Mouse (Mus musculus) forelimb bud, embryonic 11.5 days (tissue): ENCODE data around the gene Sox1.

Source experiments
- DNase-seq: peaks from one replicate; pipeline ENCODE4 v3.0.0-alpha.2; 2012; ENCODE audit warnings: low read depth, low spot score

Sox1 gene

DNA sequence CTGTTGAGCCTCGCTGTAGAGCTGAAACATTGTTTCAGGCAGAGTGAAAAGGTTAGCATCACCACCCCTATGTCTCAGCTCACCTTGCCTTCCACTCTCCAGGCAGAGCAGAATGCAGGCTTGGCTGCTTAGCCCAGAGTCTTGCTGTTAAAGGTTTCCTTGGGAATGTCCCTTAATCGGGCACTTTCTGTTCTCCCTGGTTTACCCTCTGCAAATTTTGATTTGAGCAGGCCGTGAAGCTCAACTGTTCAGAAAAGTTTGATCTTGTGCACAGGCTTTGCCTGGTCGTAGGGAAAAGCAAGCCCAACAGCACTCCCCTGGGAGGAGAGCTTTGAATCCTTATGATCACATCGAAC, 6.0 kb upstream of the Sox1 start:
- DNase-seq, result no peak

DNA sequence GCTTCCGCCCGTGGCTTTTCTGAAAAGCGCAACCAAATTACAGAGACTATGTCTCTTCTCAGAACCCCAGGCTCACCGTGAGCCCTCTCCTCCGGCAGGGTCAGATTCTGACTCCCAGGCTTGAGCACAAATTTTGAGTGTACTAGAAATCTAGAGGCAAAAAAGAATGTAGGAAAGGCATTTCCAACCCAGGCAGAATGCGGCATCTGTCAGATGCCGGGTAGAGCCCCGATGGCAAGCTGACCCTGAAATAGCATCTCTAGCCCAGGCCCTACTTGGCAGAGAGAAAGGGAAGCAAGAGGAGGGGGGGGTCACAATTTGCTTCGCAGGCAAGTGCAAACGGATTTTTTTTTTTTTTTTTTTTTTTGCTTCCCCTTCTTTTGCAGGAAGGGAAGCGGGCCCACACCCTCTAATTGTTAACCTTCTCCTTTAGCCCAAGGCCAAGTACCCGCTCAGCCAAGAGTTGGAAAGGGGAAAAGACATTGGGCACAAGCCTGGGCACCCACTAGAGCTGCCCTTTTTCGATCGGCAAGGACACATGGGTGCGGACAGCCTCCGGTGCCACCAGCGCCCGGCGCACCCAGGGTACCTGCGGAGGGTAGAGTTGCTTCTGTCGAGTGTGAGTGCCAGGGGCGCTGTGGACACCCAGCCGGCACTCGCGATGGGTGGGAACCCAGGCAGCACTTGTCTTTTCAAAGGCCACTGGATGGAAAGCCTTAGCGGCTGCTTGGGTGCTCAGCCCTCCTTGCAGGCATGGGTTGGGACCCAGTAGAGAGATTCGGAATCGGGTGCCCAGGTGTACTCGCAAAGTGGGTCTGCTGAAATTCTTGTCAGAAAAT, 5.1 kb upstream of the Sox1 start:
- no peak for DNase-seq

DNA sequence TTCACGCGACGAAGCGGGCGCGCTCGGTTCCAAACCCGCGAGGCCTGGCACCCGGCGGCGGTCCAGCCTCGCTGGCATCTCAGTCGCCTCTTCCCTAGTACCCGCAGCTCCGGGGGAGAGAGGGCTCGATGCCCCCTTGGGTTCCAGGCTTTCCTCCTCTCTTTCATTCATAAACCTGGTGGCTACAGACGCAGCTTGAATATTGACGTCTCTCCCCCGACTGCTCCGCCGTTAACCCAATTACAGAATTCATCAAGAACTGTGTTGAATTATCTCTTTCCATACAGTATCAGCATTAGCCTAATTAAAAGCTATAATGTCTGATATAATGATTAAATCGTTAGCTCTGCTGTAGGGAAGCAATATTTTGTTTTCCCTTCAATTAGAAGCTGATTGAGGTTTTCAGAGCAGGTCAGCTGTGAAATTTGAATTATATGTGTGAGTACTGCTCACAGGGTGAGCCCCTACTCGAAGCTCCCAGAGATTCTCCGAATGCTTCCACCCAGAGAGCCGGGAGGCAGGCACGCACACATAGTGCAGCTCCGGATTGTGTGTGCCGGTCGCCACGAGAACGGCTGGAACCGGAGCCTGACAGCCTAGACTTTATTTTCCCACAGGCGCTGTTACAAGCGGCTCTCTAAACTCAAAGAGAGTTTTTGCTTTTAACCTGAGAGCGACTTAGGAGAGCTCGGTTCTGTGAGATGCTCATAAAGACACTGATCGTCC, 4.3 kb upstream of the Sox1 start:
- no peak for DNase-seq

DNA sequence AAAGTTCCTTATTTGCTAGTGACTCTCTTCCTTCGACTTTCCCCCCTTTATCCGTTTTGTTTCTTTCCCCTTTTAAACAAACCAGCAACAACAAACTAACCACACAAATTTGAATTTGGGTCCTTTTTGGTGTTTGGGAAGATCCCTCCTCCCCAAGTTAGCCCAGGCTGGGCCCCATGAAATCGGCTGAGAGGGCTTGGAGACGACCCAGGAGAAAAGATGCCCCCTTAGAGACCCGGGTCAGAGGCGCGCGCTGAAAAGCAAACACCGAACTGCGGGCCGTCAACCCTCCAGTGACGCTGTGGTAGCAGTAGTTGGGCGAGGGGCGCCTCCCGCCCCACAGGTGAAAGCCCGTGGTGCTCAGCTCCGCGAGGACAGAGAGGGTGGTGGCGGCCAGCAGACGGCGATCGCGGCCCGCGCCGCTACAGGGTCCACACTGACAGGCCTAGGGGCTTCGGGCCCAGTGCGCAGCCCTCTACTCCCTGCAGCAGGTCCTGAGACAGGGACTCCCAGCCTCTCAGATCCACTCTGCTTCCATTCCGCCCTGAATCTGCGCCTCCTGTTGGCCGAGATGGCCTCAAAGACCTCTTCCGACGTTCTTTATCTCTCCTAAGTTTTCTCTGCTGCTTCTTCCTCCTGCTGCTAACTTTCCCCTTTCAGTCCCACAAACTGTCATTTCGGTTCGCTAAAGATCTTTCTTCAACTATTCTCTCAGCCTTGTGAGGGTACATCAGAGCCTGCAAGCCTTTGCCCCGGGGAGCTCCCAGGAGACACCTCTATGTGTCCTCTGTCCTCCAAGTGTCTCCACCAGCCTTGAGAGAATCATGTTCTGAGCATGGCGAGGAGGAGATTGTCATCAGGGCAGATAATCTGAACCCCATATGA, 3.5 kb upstream of the Sox1 start:
- DNase-seq, result no peak

DNA sequence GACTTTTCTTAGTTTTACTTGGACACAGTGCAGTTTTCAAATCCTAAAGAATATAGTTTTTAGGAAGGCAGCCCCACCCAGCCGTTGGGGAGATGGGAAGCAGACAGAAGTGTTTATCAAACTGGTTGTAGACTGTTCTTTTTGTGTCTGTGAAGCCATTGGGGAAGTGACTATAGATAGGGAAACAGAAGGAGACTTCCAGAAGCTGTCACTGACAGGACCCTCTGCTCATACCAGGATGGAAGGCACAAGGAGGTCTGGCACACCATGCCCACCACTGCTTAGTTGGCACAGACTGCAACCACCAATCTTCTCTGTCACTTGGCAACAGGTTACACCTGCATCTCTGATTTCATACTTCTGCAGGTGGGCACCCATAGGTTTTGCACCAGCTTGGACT, 2.3 kb upstream of the Sox1 start:
- no peak for DNase-seq

DNA sequence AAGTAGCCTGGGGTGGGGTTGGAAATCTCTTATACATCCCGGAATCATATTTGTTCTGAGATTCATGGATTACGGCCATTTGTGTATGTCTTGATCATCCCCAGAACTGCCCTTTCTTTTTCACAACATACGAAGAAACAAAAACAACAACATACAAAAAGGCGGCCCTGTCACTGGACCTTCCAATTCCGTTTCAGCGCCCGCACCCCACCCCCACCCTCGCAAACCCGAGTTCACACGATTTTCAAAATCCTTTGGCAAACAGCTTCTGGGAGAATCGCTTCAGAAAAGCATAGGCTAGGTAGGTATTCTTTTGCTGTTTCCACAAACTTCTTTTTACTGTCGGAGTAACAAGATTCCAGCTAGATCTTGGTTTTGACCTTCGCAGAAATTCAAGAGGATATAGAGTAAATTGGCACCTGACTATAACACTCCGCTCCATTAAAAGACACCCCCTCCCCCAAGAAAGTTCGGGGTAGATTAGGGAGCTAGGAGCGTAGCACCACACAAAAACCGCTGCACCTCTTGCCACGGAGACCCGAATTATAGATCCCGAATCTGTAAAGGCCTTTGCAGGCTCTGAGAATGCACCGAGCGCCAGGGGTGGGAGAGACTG, 602 bp upstream of the Sox1 start:
- no peak for DNase-seq

DNA sequence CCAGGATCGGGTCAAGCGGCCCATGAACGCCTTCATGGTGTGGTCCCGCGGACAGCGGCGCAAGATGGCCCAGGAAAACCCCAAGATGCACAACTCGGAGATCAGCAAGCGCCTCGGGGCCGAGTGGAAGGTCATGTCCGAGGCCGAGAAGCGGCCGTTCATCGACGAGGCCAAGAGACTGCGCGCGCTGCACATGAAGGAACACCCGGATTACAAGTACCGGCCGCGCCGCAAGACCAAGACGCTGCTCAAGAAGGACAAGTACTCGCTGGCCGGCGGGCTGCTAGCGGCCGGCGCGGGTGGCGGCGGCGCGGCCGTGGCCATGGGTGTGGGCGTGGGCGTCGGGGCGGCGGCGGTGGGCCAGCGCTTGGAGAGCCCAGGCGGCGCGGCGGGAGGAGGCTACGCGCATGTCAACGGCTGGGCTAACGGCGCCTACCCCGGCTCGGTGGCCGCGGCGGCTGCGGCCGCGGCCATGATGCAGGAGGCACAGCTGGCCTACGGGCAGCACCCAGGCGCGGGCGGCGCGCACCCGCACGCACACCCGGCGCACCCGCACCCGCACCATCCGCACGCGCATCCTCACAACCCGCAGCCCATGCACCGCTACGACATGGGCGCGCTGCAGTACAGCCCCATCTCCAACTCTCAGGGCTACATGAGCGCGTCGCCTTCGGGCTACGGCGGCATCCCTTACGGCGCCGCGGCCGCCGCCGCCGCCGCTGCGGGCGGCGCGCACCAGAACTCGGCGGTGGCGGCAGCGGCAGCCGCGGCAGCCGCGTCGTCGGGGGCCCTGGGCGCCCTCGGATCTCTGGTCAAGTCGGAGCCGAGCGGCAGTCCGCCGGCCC, 1.6 kb downstream of the Sox1 start:
- DNase-seq, result no peak

DNA sequence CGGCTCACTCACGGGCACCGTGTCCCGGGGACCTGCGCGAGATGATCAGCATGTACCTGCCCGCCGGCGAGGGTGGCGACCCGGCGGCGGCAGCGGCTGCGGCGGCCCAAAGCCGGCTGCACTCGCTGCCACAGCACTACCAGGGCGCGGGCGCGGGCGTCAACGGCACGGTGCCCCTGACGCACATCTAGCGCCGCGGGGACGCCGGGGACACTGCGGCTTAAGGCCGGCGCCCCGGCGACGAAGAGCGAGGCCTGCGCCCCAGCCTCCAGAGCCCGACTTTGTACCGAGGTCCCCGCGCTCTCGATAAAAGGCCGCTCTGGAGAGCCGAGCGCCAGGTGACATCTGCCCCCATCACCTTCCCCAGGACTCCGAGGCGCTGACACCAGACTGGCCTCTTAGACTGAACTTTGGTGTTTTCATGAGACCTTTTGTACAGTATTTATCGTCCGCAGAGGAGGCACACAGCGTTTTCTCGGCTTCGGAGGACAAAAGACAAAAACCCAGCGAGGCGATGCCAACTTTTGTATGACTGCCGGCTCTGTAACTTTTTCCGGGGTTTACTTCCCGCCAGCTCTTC, 2.3 kb downstream of the Sox1 start:
- no peak for DNase-seq

DNA sequence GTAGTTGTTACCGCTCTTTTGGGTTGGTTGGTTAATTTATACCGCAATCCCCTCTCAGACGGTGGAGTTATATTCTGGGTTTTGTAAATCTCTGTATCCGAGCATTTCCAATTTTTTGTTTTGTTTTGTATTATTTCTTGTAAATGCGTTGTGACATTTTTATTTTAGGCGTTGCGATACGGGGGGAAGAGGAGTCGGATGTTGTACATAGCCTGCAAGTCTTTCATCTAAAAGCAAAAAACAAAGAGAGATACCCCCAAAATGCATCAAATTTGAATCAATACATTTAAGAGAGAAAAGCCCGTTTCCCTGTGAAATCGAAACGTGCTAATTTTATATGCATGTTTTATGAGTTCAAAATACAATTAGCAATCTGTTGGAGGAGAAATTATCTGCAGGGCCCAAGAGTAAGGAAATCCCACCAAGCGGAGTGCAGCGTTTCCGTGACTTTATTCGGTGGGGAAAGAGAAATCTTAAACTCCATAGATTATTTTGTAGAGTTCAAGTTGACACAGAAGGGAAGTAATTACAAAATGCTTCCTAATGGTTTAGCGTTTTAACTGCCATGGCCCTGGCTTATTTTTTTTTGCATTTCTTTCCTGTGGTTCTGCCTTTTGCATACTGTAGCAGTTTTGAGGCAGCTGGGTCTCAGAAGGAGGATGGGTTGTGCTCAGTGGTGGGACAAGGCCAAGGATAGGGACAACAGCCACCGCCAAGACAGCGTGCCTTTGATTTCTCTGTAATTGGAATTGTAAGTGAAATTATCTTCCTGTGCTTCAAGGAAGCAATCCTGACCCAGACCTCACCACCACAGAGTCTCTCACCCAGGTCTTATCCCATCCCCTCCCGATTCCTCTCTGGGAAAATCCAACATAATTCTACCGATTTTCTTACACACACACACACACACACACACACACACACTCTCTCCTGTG, 3.2 kb downstream of the Sox1 start:
- no peak for DNase-seq

DNA sequence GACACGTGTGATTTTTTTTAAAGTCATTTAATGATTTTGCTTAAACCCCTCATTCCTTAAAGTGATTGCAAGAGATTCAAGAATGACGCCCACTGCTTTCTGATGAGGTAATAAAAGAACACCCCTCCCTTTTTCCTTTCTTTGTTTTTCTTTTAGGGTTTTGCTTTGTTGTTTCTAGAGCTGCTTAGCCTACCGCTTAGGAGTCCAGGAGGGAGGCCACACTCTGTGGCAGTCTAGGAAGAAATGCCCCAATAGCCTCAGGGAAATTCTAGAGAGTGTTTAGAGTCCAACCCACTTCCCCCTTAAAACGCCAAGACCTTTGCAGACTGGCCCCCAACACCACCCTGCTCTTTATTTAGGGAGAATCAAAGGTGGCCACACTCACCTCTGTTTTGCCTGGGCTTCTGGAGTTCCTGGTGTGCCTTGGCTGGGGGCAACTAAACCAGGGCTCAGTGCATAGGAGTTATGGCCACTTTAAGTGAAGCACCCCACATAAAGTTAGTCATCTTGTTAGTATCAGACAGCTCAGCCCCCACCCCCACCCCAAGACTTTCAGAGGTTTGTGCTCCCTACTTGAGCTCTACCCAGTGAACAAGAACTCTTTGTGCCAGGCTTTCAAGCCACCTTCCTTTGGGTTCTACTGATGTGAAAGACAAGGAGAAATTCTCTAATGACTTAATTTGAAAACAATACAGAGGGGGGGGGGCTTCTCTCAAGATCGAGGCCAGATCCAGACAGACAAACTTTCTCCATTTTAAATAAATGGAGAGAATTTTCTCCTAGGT, 4.5 kb downstream of the Sox1 start:
- DNase-seq, result no peak

DNA sequence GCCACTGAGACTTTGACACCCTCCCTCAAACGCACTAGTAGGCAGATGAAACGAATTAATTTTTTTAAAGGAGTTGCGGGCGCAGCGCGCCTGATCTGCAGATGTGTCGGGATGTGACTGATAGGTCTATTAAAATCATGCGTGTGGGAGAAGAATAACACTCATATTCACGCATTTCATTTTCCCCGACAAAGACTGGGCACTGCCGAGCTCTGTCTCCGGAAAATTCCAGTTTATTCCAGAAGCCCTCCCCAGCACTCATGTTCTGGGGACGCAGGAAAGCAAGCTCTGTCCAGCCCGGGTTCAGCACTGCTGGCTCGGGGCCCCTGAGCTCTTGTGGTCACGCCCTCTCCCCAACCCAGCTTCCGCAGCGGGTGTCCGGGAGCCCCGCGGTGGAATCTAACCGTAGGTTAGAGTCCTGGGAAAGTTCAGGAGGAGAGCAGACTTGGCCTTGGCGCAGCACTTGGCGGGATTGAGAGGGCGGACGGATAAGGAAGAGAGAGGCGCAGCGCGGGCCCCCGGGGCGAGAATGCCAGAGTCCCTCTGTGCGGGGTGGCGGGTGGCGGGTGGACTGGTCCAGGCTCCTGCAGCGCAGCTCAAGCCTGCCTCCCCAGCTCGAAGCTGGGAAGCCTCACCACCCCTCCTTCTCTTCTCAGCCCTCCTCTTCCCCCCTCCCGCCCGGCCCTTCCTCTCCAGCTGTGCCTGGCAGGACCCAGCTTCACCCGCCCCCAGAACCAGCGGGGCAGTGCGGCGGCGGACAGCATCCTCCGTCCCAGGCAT, 5.7 kb downstream of the Sox1 start:
- DNase-seq, result no peak

DNA sequence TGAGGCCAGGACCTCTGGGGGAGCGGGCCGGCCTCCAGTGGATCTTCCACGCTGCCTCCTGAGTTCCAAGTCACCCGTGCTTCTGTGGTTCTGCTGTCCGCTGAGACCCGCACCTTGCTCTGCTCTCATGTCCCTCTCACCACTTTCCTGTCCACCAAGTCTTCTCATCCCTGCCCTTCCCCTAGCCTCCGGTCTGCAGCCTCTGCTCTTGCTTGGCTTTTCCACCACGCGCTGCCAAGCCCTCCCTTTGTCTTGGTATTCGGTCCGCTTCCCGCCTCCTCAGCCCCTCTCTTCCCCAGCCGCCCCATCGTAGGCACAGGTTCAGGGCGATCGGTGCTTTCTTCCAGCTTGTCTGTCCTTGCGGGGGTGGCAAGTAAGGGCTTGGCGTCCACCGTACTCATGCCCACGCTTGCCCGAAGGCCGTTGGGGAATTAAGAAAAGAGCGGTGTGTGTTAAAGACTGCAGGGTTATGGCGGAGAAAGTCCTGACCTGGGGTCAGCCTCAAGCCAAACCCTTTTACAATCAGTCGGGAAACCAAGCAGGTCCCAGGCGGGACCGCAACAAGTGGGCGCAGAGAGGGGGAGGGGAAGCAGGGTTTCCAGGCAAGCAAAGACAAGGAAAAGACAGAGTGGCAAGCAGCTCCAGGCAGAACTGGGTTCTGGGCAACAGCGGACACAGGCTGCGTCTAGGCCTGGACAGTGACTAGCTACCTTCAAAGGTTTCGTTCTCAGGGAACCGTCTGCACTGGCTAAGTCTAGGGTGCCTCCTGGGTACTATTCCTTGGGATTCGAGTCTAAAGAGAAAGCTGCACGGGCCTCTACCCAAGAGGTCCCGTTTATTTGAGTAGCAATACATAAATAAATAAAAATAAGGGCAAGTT, 6.5 kb downstream of the Sox1 start:
- DNase-seq, result no peak

DNA sequence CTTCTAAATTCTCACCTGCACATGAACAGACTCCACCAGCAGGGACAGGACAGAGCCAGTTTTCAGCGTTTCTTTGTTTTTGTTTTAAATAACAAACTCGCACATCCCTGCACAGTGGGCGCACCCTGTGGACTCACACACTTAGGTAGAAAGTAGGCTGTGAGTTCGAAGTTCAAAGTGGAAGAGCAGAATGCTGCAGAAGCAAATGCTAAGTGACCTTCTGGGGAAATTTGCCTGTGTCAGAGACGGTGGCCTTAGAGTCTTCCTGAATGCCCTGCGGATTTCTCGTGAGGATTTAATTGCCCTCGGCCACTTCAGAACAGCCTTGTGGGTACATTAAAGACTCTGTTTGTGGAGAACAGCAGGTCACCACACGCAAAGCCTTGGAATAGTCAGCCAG, 7.6 kb downstream of the Sox1 start:
- no peak for DNase-seq

DNA sequence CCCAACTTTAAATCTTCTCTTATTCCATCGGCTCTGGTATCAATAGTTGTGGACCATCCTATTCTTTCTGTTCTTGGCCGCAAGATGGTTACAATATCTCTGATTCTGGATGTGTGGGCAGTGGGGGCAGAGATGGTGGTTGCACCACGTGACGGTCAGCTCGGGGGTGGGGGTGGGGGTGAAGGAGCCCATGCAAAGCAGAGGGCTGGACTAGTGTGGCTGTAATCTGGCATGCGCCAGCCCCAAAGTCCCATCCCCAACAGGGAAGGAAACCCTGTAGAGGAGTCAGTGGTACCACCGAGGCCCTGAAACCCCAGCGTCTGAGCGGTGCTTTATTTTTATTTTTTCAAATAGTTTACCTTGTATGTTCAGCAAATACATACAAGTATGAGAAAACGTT, 12.9 kb downstream of the Sox1 start:
- DNase-seq, result no peak

DNA sequence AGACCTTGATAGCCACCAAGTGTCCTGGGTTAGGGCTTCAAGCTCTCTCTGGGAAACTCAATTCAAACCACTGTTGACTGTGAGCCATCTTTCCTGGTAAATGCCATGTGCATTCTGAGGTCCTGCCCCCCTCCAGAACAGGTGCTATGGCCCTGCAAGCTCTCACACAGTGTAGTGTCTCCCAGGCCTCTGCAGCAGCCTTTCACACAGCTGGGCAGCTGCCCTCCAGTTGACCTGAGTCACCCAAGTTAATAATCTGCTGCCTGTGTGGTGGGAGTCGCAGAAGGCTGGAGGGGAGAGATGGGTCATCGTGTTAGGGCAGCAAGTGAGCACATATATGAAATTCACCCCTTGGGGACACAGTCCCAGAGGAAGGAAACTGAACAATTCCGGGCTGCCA, 14.9 kb downstream of the Sox1 start:
- no peak for DNase-seq

DNA sequence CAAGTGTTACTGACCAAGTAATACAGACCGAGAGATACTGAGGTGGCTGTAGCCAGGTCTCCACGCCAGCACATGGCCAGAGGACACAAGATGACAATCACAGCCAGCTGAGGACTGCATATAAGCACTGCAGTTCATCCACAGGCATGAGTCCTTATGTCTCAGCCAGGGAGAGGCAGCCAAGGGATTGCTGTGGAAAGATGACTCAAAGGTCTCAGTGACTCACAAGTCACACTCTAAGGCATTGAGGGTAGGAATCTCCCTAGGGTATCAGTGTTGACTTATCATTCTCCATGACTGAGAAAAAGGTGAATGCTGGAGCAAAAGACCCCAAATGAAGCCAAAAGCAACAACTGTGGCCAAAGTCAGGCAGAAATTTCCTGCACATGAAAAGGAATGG, 22.0 kb downstream of the Sox1 start:
- DNase-seq, result no peak

DNA sequence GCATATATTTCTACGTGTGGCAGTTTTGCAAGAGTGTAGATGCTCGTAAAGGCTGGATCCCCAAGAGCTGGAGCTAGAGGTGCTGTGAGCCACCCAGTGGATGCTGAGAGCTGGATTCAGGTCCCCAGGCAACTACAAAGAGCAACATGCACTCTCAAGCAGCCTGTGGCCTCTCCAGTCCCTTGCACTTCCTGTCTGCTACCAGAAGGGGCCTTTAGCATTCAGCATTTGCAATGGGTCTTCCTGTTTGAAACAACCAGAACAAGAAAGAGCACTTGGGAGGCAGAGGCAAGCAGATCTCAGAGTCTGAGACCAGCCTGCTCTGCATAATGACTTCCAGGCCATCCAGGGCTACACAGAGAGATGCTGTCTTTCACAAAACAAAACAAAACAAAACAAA, 25.4 kb downstream of the Sox1 start:
- DNase-seq, result no peak
